Mouse (Mus musculus): ENCODE measurements around the gene Cpa2. TPM values are rescaled to one million over a fixed set of nuclear protein-coding genes. Genes with fewer than 3 reads are reported as not detected.

Gene Cpa2
- total RNA-seq, 1 experiment = 1.7 TPM

GRCm38 (mm10) chr6:30510291-30510690 is 31.1 kb upstream of the Cpa2 start:
- DNase-seq (ENCODE audit: low read depth, low spot score) = no peak
- Histone ChIP-seq H3K4me3 (ENCODE audit: insufficient read depth in 1 of 2, low read depth in 1 of 2, low read length in 2 of 2, poor library complexity in 1 of 2, severe bottlenecking in 1 of 2) (peak overlapping the region in 1 of 2 experiments; percentile 45; a peak in 1 of 4 replicates), H3K36me3 (ENCODE audit: control insufficient read depth, insufficient read depth, low read length, poor library complexity, severe bottlenecking) (peaks cover 10% of the 10 kb centered on the region), H3K4me1 (ENCODE audit: control insufficient read depth in 2 of 2, insufficient read depth in 2 of 2, low read length in 2 of 2, poor library complexity in 1 of 2) (peaks cover 5 to 7% of the 10 kb centered on the region in 2 experiments; a peak in 3 of 4 replicates), H3K9ac (ENCODE audit: insufficient read depth, low read depth, low read length, poor library complexity, severe bottlenecking) (peak overlapping the region; percentile 23; the same call in 1 of the 2 replicates), H3K27ac (ENCODE audit: insufficient read depth, low read depth, low read length, poor library complexity, severe bottlenecking) (peak overlapping the region; percentile 66; the same call in 1 of the 2 replicates), H3K9me3 (ENCODE audit: control insufficient read depth, insufficient read depth, low read depth, low read length) (no peaks in the 10 kb centered on the region)
- in situ Hi-C loops (cut with MboI; ENCODE audit: low sequenced_read_pairs in 2 of 2, unreplicated experiment in 2 of 2) = no loop called here
- TF ChIP-seq CHD2 (IDR thresholded peaks at IDR 0.05; ENCODE audit: low read depth, low read length) (no peak), HCFC1 (IDR thresholded peaks at IDR 0.05; ENCODE audit: borderline replicate concordance, insufficient read depth, low read length) (no peak)

DNA sequence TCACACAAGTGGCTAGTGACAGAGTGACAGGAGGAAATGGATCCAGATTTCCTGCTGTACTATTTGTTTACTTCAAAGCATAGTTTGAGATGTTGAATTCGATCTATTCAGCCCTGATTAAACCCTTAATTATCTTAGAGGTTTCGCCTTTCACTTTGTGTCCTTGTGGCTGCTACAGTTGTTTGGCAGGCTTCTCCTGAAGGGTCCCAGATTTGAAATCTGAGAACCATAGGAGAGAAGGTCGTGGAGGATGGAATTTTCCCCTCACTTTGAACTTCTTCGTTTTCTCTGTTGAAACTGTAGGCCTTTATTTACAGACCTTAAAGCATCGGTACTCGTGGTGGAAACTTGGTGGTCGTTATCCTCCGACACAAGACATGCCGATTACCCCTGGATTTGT is 27.1 kb upstream of the Cpa2 start:
- H3K4me3 ChIP-seq (ENCODE audit: insufficient read depth in 1 of 2, low read depth in 1 of 2, low read length in 2 of 2, poor library complexity in 1 of 2, severe bottlenecking in 1 of 2) = no peak overlapping the region
- peaks cover 0 to 3% of the 10 kb centered on the region in 2 experiments; a peak in 2 of 4 replicates for H3K4me1 ChIP-seq (ENCODE audit: control insufficient read depth in 2 of 2, insufficient read depth in 2 of 2, low read length in 2 of 2, poor library complexity in 1 of 2)
- H3K27ac ChIP-seq (ENCODE audit: insufficient read depth, low read depth, low read length, poor library complexity, severe bottlenecking) = no peak overlapping the region
- no peak overlapping the region for H3K9ac ChIP-seq (ENCODE audit: insufficient read depth, low read depth, low read length, poor library complexity, severe bottlenecking)
- H3K36me3 ChIP-seq (ENCODE audit: control insufficient read depth, insufficient read depth, low read length, poor library complexity, severe bottlenecking) = no peaks in the 10 kb centered on the region
- no peaks in the 10 kb centered on the region for H3K9me3 ChIP-seq (ENCODE audit: control insufficient read depth, insufficient read depth, low read depth, low read length)
- in situ Hi-C loops (cut with MboI; ENCODE audit: low sequenced_read_pairs in 2 of 2, unreplicated experiment in 2 of 2) = no loop called here
- DNase-seq (ENCODE audit: low read depth, low spot score) = no peak
- no peak for TF ChIP-seq MAFK (IDR thresholded peaks at IDR 0.05; ENCODE audit: insufficient read depth, low read depth, low read length)
- TF ChIP-seq CHD2 (IDR thresholded peaks at IDR 0.05; ENCODE audit: low read depth, low read length) = no peak
- TF ChIP-seq HCFC1 (IDR thresholded peaks at IDR 0.05; ENCODE audit: borderline replicate concordance, insufficient read depth, low read length) = no peak
- TF ChIP-seq ZC3H11A (IDR thresholded peaks at IDR 0.05; ENCODE audit: borderline replicate concordance, low read depth, low read length) = no peak
- no peak for TF ChIP-seq ZNF384 (IDR thresholded peaks at IDR 0.05; ENCODE audit: low read depth, low read length)

GRCm38 (mm10) chr6:30520400-30520799 is 21.0 kb upstream of the Cpa2 start:
- TF ChIP-seq ZC3H11A (IDR thresholded peaks at IDR 0.05; ENCODE audit: borderline replicate concordance, low read depth, low read length) (no peak), CHD2 (IDR thresholded peaks at IDR 0.05; ENCODE audit: low read depth, low read length) (no peak)
- H3K9me3 ChIP-seq (ENCODE audit: control insufficient read depth, insufficient read depth, low read depth, low read length) = no peaks in the 10 kb centered on the region
- H3K36me3 ChIP-seq (ENCODE audit: control insufficient read depth, insufficient read depth, low read length, poor library complexity, severe bottlenecking) = no peaks in the 10 kb centered on the region
- H3K27ac ChIP-seq (ENCODE audit: insufficient read depth, low read depth, low read length, poor library complexity, severe bottlenecking) = no peak overlapping the region
- H3K9ac ChIP-seq (ENCODE audit: insufficient read depth, low read depth, low read length, poor library complexity, severe bottlenecking) = no peak overlapping the region
- in situ Hi-C loops (cut with MboI; ENCODE audit: low sequenced_read_pairs in 2 of 2, unreplicated experiment in 2 of 2) = no loop called here
- H3K4me3 ChIP-seq (ENCODE audit: insufficient read depth in 1 of 2, low read depth in 1 of 2, low read length in 2 of 2, poor library complexity in 1 of 2, severe bottlenecking in 1 of 2) = no peak overlapping the region
- H3K4me1 ChIP-seq (ENCODE audit: control insufficient read depth in 2 of 2, insufficient read depth in 2 of 2, low read length in 2 of 2, poor library complexity in 1 of 2) = peaks cover 0 to 8% of the 10 kb centered on the region in 2 experiments; a peak in 2 of 4 replicates
- no peak for DNase-seq (ENCODE audit: low read depth, low spot score)

DNA sequence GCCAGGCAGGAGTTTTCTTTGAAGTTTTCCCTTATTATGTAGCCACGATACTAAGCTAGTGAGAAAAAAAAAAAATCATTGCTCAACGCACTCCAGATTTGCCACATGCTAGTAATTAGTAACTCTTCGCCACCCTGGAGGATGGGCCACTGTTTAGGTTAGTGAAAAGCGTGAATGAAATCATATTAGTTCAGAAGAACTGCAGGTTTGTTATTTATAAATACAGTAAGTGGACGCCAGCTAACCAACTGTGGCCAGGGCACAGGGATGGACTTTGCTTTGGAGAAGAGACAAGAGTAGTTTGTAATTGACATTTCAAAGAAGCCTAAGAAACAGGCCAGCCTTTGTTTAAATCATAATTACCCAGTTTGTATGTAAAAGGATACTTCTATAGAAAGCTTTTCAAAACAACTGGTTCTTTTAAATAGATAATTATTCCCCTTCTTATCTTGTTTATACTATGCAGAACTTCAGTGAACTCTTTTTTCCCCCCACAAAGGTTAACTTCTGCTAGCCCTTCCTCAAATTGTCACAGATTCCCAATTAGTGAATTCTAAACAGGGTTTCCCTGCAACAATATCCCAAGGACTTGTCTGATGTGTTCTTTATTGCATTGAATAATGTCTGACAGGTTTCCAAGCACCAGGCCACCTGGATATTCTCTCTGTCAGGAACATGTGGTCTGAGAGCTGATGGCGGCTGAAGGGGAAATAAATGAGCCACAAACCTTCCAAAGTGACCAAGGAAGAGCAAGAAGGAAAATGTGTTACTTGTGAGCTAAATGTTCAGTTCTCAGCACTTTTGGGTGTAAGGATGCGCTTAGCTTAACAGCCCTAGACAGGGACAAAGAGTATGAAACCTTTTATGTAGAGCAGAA is 15.7 kb upstream of the Cpa2 start:
- Histone ChIP-seq H3K27ac (ENCODE audit: insufficient read depth, low read depth, low read length, poor library complexity, severe bottlenecking) (peak overlapping the region; percentile 24; the same call in 1 of the 2 replicates), H3K4me1 (ENCODE audit: control insufficient read depth in 2 of 2, insufficient read depth in 2 of 2, low read length in 2 of 2, poor library complexity in 1 of 2) (peaks cover 10 to 26% of the 10 kb centered on the region in 2 experiments; a peak in 3 of 4 replicates), H3K9me3 (ENCODE audit: control insufficient read depth, insufficient read depth, low read depth, low read length) (no peaks in the 10 kb centered on the region), H3K4me3 (ENCODE audit: insufficient read depth in 1 of 2, low read depth in 1 of 2, low read length in 2 of 2, poor library complexity in 1 of 2, severe bottlenecking in 1 of 2) (no peak overlapping the region), H3K9ac (ENCODE audit: insufficient read depth, low read depth, low read length, poor library complexity, severe bottlenecking) (peak overlapping the region; percentile 43; the same call in 1 of the 2 replicates), H3K36me3 (ENCODE audit: control insufficient read depth, insufficient read depth, low read length, poor library complexity, severe bottlenecking) (no peaks in the 10 kb centered on the region)
- DNase-seq (ENCODE audit: low read depth, low spot score) = no peak
- in situ Hi-C loops (cut with MboI; ENCODE audit: low sequenced_read_pairs in 2 of 2, unreplicated experiment in 2 of 2) = no loop called here
- no peak for TF ChIP-seq ZNF384 (IDR thresholded peaks at IDR 0.05; ENCODE audit: low read depth, low read length)
- TF ChIP-seq ZC3H11A (IDR thresholded peaks at IDR 0.05; ENCODE audit: borderline replicate concordance, low read depth, low read length) = no peak
- no peak for TF ChIP-seq MAFK (IDR thresholded peaks at IDR 0.05; ENCODE audit: insufficient read depth, low read depth, low read length)
- TF ChIP-seq HCFC1 (IDR thresholded peaks at IDR 0.05; ENCODE audit: borderline replicate concordance, insufficient read depth, low read length) = no peak
- TF ChIP-seq CHD2 (IDR thresholded peaks at IDR 0.05; ENCODE audit: low read depth, low read length) = no peak

Data from ES-E14 (cell line).